Mouse (Mus musculus) hindbrain, embryonic 13.5 days (tissue): ENCODE data around the gene Chst11. TPM values are rescaled to one million over a fixed set of nuclear protein-coding genes. Genes with fewer than 3 reads are reported as not detected.

ENCODE experiments used
- ATAC-seq: fragments of 200-750 bp; cut with Nextera tagmentation; 2 replicates; pipeline ENCODE4 v1.8.0; 2017; ENCODE audit warnings: moderate TSS enrichment; ENCODE audit not compliant: low FRiP score
- H3K27ac ChIP-seq: fragments of 300-500 bp; sonication (generic); 2 replicates; pipeline ENCODE4 v1.5.1; 2015; ENCODE audit warnings: inconsistent platforms, mild to moderate bottlenecking, moderate library complexity
- H3K27me3 ChIP-seq: fragments of 300-500 bp; sonication (generic); 2 replicates; pipeline ENCODE4 v1.6.1; 2015; ENCODE audit warnings: mild to moderate bottlenecking, inconsistent platforms
- H3K36me3 ChIP-seq: fragments of 300-500 bp; sonication (generic); 2 replicates; pipeline ENCODE4 v1.6.1; 2015; ENCODE audit warnings: mild to moderate bottlenecking, inconsistent platforms
- H3K4me1 ChIP-seq: fragments of 300-500 bp; sonication (generic); replicated peaks from 2 replicates; pipeline ENCODE4 v1.6.1; 2015; ENCODE audit warnings: inconsistent platforms
- H3K4me2 ChIP-seq: fragments of 300-500 bp; sonication (generic); 2 replicates; pipeline ENCODE4 v1.6.1; 2015; ENCODE audit warnings: inconsistent platforms, mild to moderate bottlenecking, moderate library complexity
- H3K4me3 ChIP-seq: fragments of 300-500 bp; sonication (generic); 2 replicates; pipeline ENCODE4 v1.5.1; 2015; ENCODE audit warnings: mild to moderate bottlenecking, inconsistent platforms
- H3K9ac ChIP-seq: fragments of 300-500 bp; sonication (generic); 2 replicates; pipeline ENCODE4 v1.6.1; 2015; ENCODE audit warnings: mild to moderate bottlenecking, inconsistent platforms
- H3K9me3 ChIP-seq: fragments of 300-500 bp; sonication (generic); 2 replicates; pipeline ENCODE4 v1.6.1; 2016; ENCODE audit warnings: inconsistent platforms
- WGBS: fragments of 180-500 bp; shearing (Covaris S2); methylation state at CpG from one replicate; pipeline ENCODE4 v1.1.7; 2015; 5-methylcytosine and 5-hydroxymethylcytosine counted together
- polyA plus RNA-seq: library from polyadenylated mRNA; unstranded; fragments of >200 nt; fragmentation: Nextera tagmentation; extraction: Ambion mirVana; gene quantifications from 2 replicates; pipeline ENCODE4 v1.2.1, GENCODE M21; 2015

Gene Chst11
- polyA plus RNA-seq, 1 experiment from 2014 or later = 2.7 TPM

- no peak for ATAC-seq
- no peaks in the 10 kb centered on the region for H3K27me3 ChIP-seq
- H3K36me3 ChIP-seq = no peaks in the 10 kb centered on the region
- no peak overlapping the region for H3K4me3 ChIP-seq
- no peaks in the 10 kb centered on the region for H3K9me3 ChIP-seq
- 89% methylated on average over 8 of the region's 8 CpGs for WGBS
- no peak overlapping the region for H3K27ac ChIP-seq
- H3K9ac ChIP-seq = no peak overlapping the region
- peaks cover 12% of the 10 kb centered on the region for H3K4me1 ChIP-seq
- no peak overlapping the region for H3K4me2 ChIP-seq
These were observed 83.2 kb downstream of the Chst11 start for GRCm38 (mm10) chr10:83068466-83068865.

GRCm38 (mm10) chr10:83069791-83070190, 84.5 kb downstream of the Chst11 start:
- Histone ChIP-seq H3K9me3 (no peaks in the 10 kb centered on the region), H3K27me3 (no peaks in the 10 kb centered on the region), H3K27ac (no peak overlapping the region), H3K9ac (no peak overlapping the region), H3K4me2 (no peak overlapping the region), H3K36me3 (no peaks in the 10 kb centered on the region), H3K4me3 (no peak overlapping the region), H3K4me1 (peaks cover 15% of the 10 kb centered on the region)
- no peak for ATAC-seq
- 9% methylated on average over 5 of the region's 5 CpGs for WGBS

GRCm38 (mm10) chr10:83071785-83072580, 86.7 kb downstream of the Chst11 start:
- Histone ChIP-seq H3K27me3 (no peaks in the 10 kb centered on the region), H3K9ac (peak overlapping the region; percentile 43; the same call in 1 of the 2 replicates), H3K27ac (peak overlapping the region; percentile 26; the same call in 1 of the 2 replicates), H3K4me3 (no peak overlapping the region), H3K4me1 (peaks cover 15% of the 10 kb centered on the region), H3K4me2 (no peak overlapping the region), H3K36me3 (no peaks in the 10 kb centered on the region), H3K9me3 (no peaks in the 10 kb centered on the region)
- ATAC-seq = 0 out of 2 replicates have a peak, but pooled peaks have one; percentile 21
- WGBS = 70% methylated on average over 19 of the region's 19 CpGs

- Histone ChIP-seq H3K9ac (no peak overlapping the region), H3K4me3 (no peak overlapping the region)
- ATAC-seq = no peak
These were observed 87.8 kb downstream of the Chst11 start for GRCm38 (mm10) chr10:83073119-83073518.

GRCm38 (mm10) chr10:83076816-83077215, 91.5 kb downstream of the Chst11 start:
- Histone ChIP-seq H3K9ac (no peak overlapping the region), H3K36me3 (no peaks in the 10 kb centered on the region), H3K27me3 (no peaks in the 10 kb centered on the region), H3K4me3 (no peak overlapping the region), H3K9me3 (no peaks in the 10 kb centered on the region), H3K4me1 (peaks cover 38% of the 10 kb centered on the region), H3K27ac (no peak overlapping the region), H3K4me2 (no peak overlapping the region)
- WGBS = 82% methylated on average over 7 of the region's 7 CpGs
- no peak for ATAC-seq

More at GRCm38 (mm10) chr10:83073119-83073518, 87.8 kb downstream of the Chst11 start:
- Histone ChIP-seq H3K9me3 (no peaks in the 10 kb centered on the region), H3K27ac (no peak overlapping the region), H3K4me2 (no peak overlapping the region), H3K27me3 (no peaks in the 10 kb centered on the region), H3K4me1 (peaks cover 15% of the 10 kb centered on the region), H3K36me3 (no peaks in the 10 kb centered on the region)
- 53% methylated on average over 7 of the region's 7 CpGs for WGBS

- Histone ChIP-seq H3K4me2 (no peak overlapping the region), H3K36me3 (no peaks in the 10 kb centered on the region), H3K4me3 (no peak overlapping the region), H3K27me3 (no peaks in the 10 kb centered on the region), H3K27ac (no peak overlapping the region), H3K9me3 (no peaks in the 10 kb centered on the region), H3K4me1 (peaks cover 39% of the 10 kb centered on the region), H3K9ac (no peak overlapping the region)
- ATAC-seq = no peak
- WGBS = 78% methylated on average over 8 of the region's 8 CpGs
These were observed 93.4 kb downstream of the Chst11 start for GRCm38 (mm10) chr10:83078723-83079122.

GRCm38 (mm10) chr10:83079755-83080154, 94.5 kb downstream of the Chst11 start:
- H3K27me3 ChIP-seq = no peaks in the 10 kb centered on the region
- H3K9ac ChIP-seq = no peak overlapping the region
- WGBS = 82% methylated on average over 13 of the region's 13 CpGs
- no peaks in the 10 kb centered on the region for H3K36me3 ChIP-seq
- no peak overlapping the region for H3K27ac ChIP-seq
- H3K9me3 ChIP-seq = no peaks in the 10 kb centered on the region
- H3K4me3 ChIP-seq = no peak overlapping the region
- peaks cover 44% of the 10 kb centered on the region for H3K4me1 ChIP-seq
- no peak for ATAC-seq
- no peak overlapping the region for H3K4me2 ChIP-seq

- H3K4me3 ChIP-seq = no peak overlapping the region
- no peak overlapping the region for H3K9ac ChIP-seq
- no peaks in the 10 kb centered on the region for H3K36me3 ChIP-seq
- H3K27ac ChIP-seq = no peak overlapping the region
- H3K4me1 ChIP-seq = peaks cover 44% of the 10 kb centered on the region
- no peaks in the 10 kb centered on the region for H3K27me3 ChIP-seq
- H3K4me2 ChIP-seq = no peak overlapping the region
- ATAC-seq = peak; percentile 50; the same call in 1 of the 2 replicates
- 43% methylated on average over 12 of the region's 12 CpGs for WGBS
- no peaks in the 10 kb centered on the region for H3K9me3 ChIP-seq
These were observed 95.0 kb downstream of the Chst11 start for GRCm38 (mm10) chr10:83080275-83080741.

GRCm38 (mm10) chr10:83080930-83081329, 95.6 kb downstream of the Chst11 start:
- ATAC-seq = 0 out of 2 replicates have a peak, but pooled peaks have one; percentile 33
- H3K9ac ChIP-seq = peak overlapping the region; percentile 49
- H3K9me3 ChIP-seq = no peaks in the 10 kb centered on the region
- no peaks in the 10 kb centered on the region for H3K27me3 ChIP-seq
- no peaks in the 10 kb centered on the region for H3K36me3 ChIP-seq
- H3K27ac ChIP-seq = peak overlapping the region; percentile 75
- WGBS = 42% methylated on average over 10 of the region's 10 CpGs
- 0 out of 2 replicates have a peak overlapping the region, but pooled peaks have one; percentile 1 for H3K4me2 ChIP-seq
- peaks cover 44% of the 10 kb centered on the region for H3K4me1 ChIP-seq
- no peak overlapping the region for H3K4me3 ChIP-seq

- Histone ChIP-seq H3K4me3 (no peak overlapping the region), H3K4me2 (no peak overlapping the region), H3K27ac (peak overlapping the region; percentile 3; the same call in 1 of the 2 replicates), H3K4me1 (peaks cover 53% of the 10 kb centered on the region), H3K9ac (no peak overlapping the region), H3K9me3 (no peaks in the 10 kb centered on the region), H3K27me3 (no peaks in the 10 kb centered on the region), H3K36me3 (no peaks in the 10 kb centered on the region)
- no peak for ATAC-seq
- WGBS = 64% methylated on average over 9 of the region's 9 CpGs
These were observed 98.6 kb downstream of the Chst11 start for GRCm38 (mm10) chr10:83083946-83084345.

GRCm38 (mm10) chr10:83088318-83088717, 103.0 kb downstream of the Chst11 start:
- Histone ChIP-seq H3K9ac (no peak overlapping the region), H3K4me1 (peaks cover 51% of the 10 kb centered on the region), H3K4me2 (no peak overlapping the region), H3K27ac (0 out of 2 replicates have a peak overlapping the region, but pooled peaks have one; percentile 19), H3K9me3 (no peaks in the 10 kb centered on the region), H3K4me3 (no peak overlapping the region), H3K27me3 (no peaks in the 10 kb centered on the region), H3K36me3 (no peaks in the 10 kb centered on the region)
- 52% methylated on average over 7 of the region's 7 CpGs for WGBS
- ATAC-seq = no peak

- peaks cover 47% of the 10 kb centered on the region for H3K4me1 ChIP-seq
- no peaks in the 10 kb centered on the region for H3K27me3 ChIP-seq
- WGBS = 27% methylated on average over 2 of the region's 2 CpGs
- ATAC-seq = no peak
- no peak overlapping the region for H3K4me2 ChIP-seq
- H3K4me3 ChIP-seq = no peak overlapping the region
- H3K9me3 ChIP-seq = no peaks in the 10 kb centered on the region
- H3K36me3 ChIP-seq = no peaks in the 10 kb centered on the region
- H3K27ac ChIP-seq = 0 out of 2 replicates have a peak overlapping the region, but pooled peaks have one; percentile 19
- H3K9ac ChIP-seq = no peak overlapping the region; the same call in 1 of the 2 replicates
These were observed 103.5 kb downstream of the Chst11 start for GRCm38 (mm10) chr10:83088826-83089225.
